Mouse (Mus musculus): ENCODE data around the gene Samd14. TPM values are rescaled to one million over a fixed set of nuclear protein-coding genes. Genes with fewer than 3 reads are reported as not detected.

Samd14 gene
- polyA plus RNA-seq, 1 experiment, result 3.2 TPM

GRCm38 (mm10) chr11:94990102-94990748 is 19.5 kb upstream of the Samd14 start:
- H3K4me1 ChIP-seq (ENCODE audit: control insufficient read depth, insufficient read depth, low read length), result peaks cover 28% of the 10 kb centered on the region
- WGBS, result 40% methylated on average over 6 of the region's 6 CpGs
- H3K27ac ChIP-seq (ENCODE audit: insufficient read depth, low read depth, low read length), result peak overlapping the region; percentile 95
- H3K27me3 ChIP-seq (replicated peaks; ENCODE audit: control insufficient read depth, insufficient read depth, low read length), result no peaks in the 10 kb centered on the region
- H3K4me3 ChIP-seq (ENCODE audit: insufficient read depth, low read depth, low read length), result peak overlapping the region; percentile 91
- no peaks in the 10 kb centered on the region for H3K36me3 ChIP-seq (ENCODE audit: control insufficient read depth, insufficient read depth, low read length)
- DNase-seq, result no peak
- no peak for TF ChIP-seq POLR2A (IDR thresholded peaks at IDR 0.05; ENCODE audit: low read depth, low read length)
- TF ChIP-seq CTCF (conservative IDR thresholded peaks at IDR 0.05; ENCODE audit: insufficient read depth, insufficient read length, low read depth, low read length), result no peak

DNA sequence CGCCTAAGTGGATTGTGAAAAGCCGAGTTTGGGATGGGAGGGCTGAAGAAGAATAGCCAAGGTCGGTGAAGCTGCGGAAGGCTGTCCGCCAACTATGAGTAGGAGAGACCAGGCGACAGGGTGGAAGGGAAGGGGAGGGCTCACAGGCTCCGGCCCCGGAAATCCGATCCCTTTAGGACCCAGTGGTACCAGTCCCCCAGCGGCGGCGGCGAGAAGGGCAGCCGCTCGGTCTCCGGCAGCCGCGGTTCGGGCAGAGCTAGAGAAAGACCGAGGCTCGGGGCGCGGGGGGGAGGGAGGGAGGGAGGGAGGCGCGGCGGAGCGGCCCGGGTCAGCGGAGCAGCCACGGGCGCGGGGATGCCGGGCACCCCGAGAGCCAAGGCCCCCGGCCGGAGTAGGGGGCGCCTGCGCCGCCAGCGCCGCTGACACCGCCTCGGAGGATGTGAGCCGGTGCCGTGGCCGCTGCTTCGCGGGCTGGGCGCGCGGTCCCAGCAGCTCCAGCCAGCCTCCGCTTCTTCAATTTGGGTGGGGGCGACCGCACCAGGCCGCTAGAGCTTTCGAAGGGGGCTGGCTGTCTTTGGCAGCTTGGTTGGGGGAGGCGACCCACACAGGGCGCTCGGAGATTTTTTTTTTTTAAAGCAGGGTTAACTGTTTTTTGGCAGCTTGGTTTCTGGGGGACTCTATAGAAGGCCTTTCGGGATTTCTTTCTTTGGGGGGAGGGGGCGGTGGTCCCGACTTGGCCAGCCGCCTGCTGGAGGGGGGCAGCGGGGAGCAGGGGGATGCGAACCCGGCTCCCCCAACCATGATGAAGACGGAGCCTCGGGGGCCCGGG is 18.7 kb upstream of the Samd14 start, which contains the start of gene Ppp1r9b:
Ppp1r9b (plus strand) TSS at position 287 of the 829 bp plus-strand sequence.
- peak within 1 kb of the TSS; percentile 95 for H3K27ac ChIP-seq (ENCODE audit: insufficient read depth, low read depth, low read length)
- peak; percentile 95 for DNase-seq
- no peaks in the 10 kb centered on the region for H3K36me3 ChIP-seq (ENCODE audit: control insufficient read depth, insufficient read depth, low read length)
- no peaks in the 10 kb centered on the region for H3K27me3 ChIP-seq (replicated peaks; ENCODE audit: control insufficient read depth, insufficient read depth, low read length)
- peaks cover 28% of the 10 kb centered on the region for H3K4me1 ChIP-seq (ENCODE audit: control insufficient read depth, insufficient read depth, low read length)
- 2% methylated on average over 69 of the region's 69 CpGs for whole genome bisulfite sequencing
- TF ChIP-seq CTCF (conservative IDR thresholded peaks at IDR 0.05; ENCODE audit: insufficient read depth, insufficient read length, low read depth, low read length) (peak; percentile 58), POLR2A (IDR thresholded peaks at IDR 0.05; ENCODE audit: low read depth, low read length) (peak; percentile 57)
- peak within 1 kb of the TSS; percentile 91 for H3K4me3 ChIP-seq (ENCODE audit: insufficient read depth, low read depth, low read length)

DNA sequence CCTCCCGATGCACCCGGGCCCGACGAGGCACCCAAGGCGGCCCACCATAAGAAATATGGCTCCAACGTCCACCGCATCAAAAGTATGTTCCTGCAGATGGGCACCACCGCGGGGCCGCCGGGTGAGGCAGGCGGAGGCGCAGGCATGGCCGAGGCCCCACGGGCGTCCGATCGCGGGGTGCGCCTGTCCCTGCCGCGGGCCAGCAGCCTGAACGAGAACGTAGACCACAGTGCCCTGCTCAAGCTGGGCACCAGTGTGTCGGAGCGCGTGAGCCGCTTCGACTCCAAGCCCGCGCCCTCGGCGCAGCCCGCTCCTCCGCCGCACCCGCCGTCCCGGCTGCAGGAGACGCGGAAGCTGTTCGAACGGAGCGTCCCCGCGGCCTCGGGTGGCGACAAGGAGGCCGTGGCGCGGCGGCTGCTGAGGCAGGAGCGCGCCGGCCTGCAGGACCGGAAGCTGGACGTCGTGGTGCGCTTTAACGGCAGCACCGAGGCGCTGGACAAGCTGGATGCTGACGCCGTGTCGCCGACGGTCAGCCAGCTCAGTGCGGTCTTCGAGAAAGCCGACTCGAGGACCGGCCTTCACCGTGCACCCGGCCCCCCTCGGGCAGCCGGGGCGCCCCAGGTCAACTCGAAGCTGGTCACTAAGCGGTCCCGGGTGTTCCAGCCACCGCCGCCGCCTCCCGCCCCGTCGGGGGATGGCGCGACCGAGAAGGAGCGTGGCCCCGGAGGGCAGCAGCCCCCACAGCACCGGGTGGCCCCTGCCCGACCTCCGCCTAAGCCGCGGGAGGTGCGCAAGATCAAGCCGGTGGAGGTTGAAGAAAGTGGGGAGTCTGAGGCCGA is 17.8 kb upstream of the Samd14 start:
- DNase-seq, result peak; percentile 62
- H3K27ac ChIP-seq (ENCODE audit: insufficient read depth, low read depth, low read length), result peak overlapping the region; percentile 49
- peaks cover 28% of the 10 kb centered on the region for H3K4me1 ChIP-seq (ENCODE audit: control insufficient read depth, insufficient read depth, low read length)
- H3K4me3 ChIP-seq (ENCODE audit: insufficient read depth, low read depth, low read length), result peak overlapping the region; percentile 91
- TF ChIP-seq POLR2A (IDR thresholded peaks at IDR 0.05; ENCODE audit: low read depth, low read length), result no peak
- TF ChIP-seq CTCF (conservative IDR thresholded peaks at IDR 0.05; ENCODE audit: insufficient read depth, insufficient read length, low read depth, low read length), result no peak
- under 1% methylated on average over 99 of the region's 99 CpGs for WGBS
- H3K27me3 ChIP-seq (replicated peaks; ENCODE audit: control insufficient read depth, insufficient read depth, low read length), result no peaks in the 10 kb centered on the region
- no peaks in the 10 kb centered on the region for H3K36me3 ChIP-seq (ENCODE audit: control insufficient read depth, insufficient read depth, low read length)

DNA sequence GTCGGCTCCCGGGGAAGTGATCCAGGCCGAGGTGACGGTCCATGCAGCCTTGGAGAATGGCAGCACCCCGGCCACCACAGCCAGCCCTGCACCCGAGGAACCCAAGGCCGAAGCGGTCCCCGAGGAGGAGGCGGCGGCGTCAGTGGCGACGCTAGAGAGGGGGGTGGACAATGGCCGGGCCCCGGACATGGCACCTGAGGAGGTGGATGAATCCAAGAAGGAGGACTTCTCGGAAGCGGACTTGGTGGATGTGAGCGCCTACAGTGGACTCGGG is 17.3 kb upstream of the Samd14 start:
- no peak for DNase-seq
- Histone ChIP-seq H3K4me3 (ENCODE audit: insufficient read depth, low read depth, low read length) (peak overlapping the region; percentile 91), H3K27me3 (replicated peaks; ENCODE audit: control insufficient read depth, insufficient read depth, low read length) (no peaks in the 10 kb centered on the region), H3K36me3 (ENCODE audit: control insufficient read depth, insufficient read depth, low read length) (no peaks in the 10 kb centered on the region), H3K27ac (ENCODE audit: insufficient read depth, low read depth, low read length) (peak overlapping the region; percentile 49), H3K4me1 (ENCODE audit: control insufficient read depth, insufficient read depth, low read length) (peaks cover 23% of the 10 kb centered on the region)
- no peak for TF ChIP-seq CTCF (conservative IDR thresholded peaks at IDR 0.05; ENCODE audit: insufficient read depth, insufficient read length, low read depth, low read length)
- 3% methylated on average over 20 of the region's 20 CpGs for WGBS

- peak; percentile 74 for DNase-seq
- peak overlapping the region; percentile 49 for H3K27ac ChIP-seq (ENCODE audit: insufficient read depth, low read depth, low read length)
- TF ChIP-seq POLR2A (IDR thresholded peaks at IDR 0.05; ENCODE audit: low read depth, low read length), result peak; percentile 50
- no peak for TF ChIP-seq CTCF (conservative IDR thresholded peaks at IDR 0.05; ENCODE audit: insufficient read depth, insufficient read length, low read depth, low read length)
- H3K27me3 ChIP-seq (replicated peaks; ENCODE audit: control insufficient read depth, insufficient read depth, low read length), result no peaks in the 10 kb centered on the region
- peak overlapping the region; percentile 91 for H3K4me3 ChIP-seq (ENCODE audit: insufficient read depth, low read depth, low read length)
- H3K4me1 ChIP-seq (ENCODE audit: control insufficient read depth, insufficient read depth, low read length), result peaks cover 20% of the 10 kb centered on the region
- no peaks in the 10 kb centered on the region for H3K36me3 ChIP-seq (ENCODE audit: control insufficient read depth, insufficient read depth, low read length)
- WGBS, result 3% methylated on average over 22 of the region's 22 CpGs
Observed at GRCm38 (mm10) chr11:94992754-94993606, 16.7 kb upstream of the Samd14 start.

DNA sequence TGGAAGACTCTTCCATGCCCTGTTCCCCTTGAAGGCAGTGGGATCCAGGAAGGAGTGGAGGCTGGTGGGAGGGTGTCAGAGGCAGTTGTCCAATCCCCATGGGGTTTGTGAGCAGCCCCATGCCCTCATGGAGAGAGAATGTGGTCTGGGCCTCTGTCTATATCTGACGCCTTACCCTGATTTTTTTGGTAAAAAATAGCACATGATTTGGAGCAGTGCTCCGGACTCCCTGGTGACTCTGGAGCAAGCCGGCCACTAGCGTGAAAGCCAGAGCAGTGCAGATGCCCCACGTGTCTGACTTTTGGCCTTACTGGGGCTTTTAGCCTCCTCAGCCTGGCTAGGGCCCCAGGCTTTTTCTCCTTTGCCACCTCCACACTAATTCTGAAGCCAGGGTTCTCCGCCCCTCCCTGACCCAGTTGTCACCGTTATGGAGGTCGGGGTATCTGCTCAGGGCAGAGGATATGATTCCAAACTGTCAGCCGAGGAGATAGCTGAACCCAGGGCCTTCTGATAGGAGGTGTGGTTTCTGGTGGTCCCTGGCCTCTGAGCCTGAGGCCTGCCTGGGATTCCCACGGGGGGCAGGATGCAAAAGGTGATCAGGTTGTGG is 15.4 kb upstream of the Samd14 start:
- Histone ChIP-seq H3K36me3 (ENCODE audit: control insufficient read depth, insufficient read depth, low read length) (no peaks in the 10 kb centered on the region), H3K4me3 (ENCODE audit: insufficient read depth, low read depth, low read length) (peak overlapping the region; percentile 91), H3K27me3 (replicated peaks; ENCODE audit: control insufficient read depth, insufficient read depth, low read length) (no peaks in the 10 kb centered on the region), H3K4me1 (ENCODE audit: control insufficient read depth, insufficient read depth, low read length) (peaks cover 16% of the 10 kb centered on the region), H3K27ac (ENCODE audit: insufficient read depth, low read depth, low read length) (no peak overlapping the region)
- TF ChIP-seq POLR2A (IDR thresholded peaks at IDR 0.05; ENCODE audit: low read depth, low read length), result no peak
- TF ChIP-seq CTCF (conservative IDR thresholded peaks at IDR 0.05; ENCODE audit: insufficient read depth, insufficient read length, low read depth, low read length), result no peak
- WGBS, result 33% methylated on average over 10 of the region's 10 CpGs
- DNase-seq, result no peak
